Mouse (Mus musculus) fat pad, adult 2 months (tissue): Measurements from ENCODE around the gene Syne2.

ENCODE experiments used
- DNase-seq: peaks from one replicate; pipeline ENCODE4 v3.0.0-alpha.2; 2011; ENCODE audit warnings: low read depth, low spot score; ENCODE audit errors: extremely low read depth

Gene Syne2

GRCm38 (mm10) chr12:75826699-75827353, 8.9 kb downstream of the Syne2 start:
- DNase-seq = no peak

- peak; percentile 46 for DNase-seq
These were observed 9.8 kb downstream of the Syne2 start for GRCm38 (mm10) chr12:75827751-75828150.

GRCm38 (mm10) chr12:75829616-75830015, 11.7 kb downstream of the Syne2 start:
- no peak for DNase-seq

GRCm38 (mm10) chr12:75833149-75833959, 15.4 kb downstream of the Syne2 start:
- peak; percentile 91 for DNase-seq

- no peak for DNase-seq
These were observed 16.2 kb downstream of the Syne2 start for GRCm38 (mm10) chr12:75833960-75834729.

GRCm38 (mm10) chr12:75836524-75836962, 18.6 kb downstream of the Syne2 start:
- DNase-seq = no peak

- no peak for DNase-seq
These were observed 19.5 kb downstream of the Syne2 start for GRCm38 (mm10) chr12:75837462-75837861.

GRCm38 (mm10) chr12:75839083-75839736, 21.3 kb downstream of the Syne2 start:
- DNase-seq = no peak

- no peak for DNase-seq
These were observed 23.2 kb downstream of the Syne2 start for GRCm38 (mm10) chr12:75841183-75841582.

- no peak for DNase-seq
These were observed 26.4 kb downstream of the Syne2 start for GRCm38 (mm10) chr12:75844311-75844710.

GRCm38 (mm10) chr12:75845070-75845469, 27.1 kb downstream of the Syne2 start:
- no peak for DNase-seq

- DNase-seq = no peak
These were observed 28.6 kb downstream of the Syne2 start for GRCm38 (mm10) chr12:75846513-75846912.

- DNase-seq = no peak
These were observed 32.3 kb downstream of the Syne2 start for GRCm38 (mm10) chr12:75850205-75850604.

GRCm38 (mm10) chr12:75851481-75851880, 33.5 kb downstream of the Syne2 start:
- no peak for DNase-seq

GRCm38 (mm10) chr12:75852384-75852783, 34.5 kb downstream of the Syne2 start:
- DNase-seq = no peak

GRCm38 (mm10) chr12:75853559-75853958, 35.6 kb downstream of the Syne2 start:
- no peak for DNase-seq

- no peak for DNase-seq
These were observed 37.1 kb downstream of the Syne2 start for GRCm38 (mm10) chr12:75855051-75855453.

GRCm38 (mm10) chr12:75855621-75856020, 37.7 kb downstream of the Syne2 start:
- DNase-seq = peak; percentile 51

- no peak for DNase-seq
These were observed 38.3 kb downstream of the Syne2 start for GRCm38 (mm10) chr12:75856096-75856868.

GRCm38 (mm10) chr12:75859936-75860335, 42.0 kb downstream of the Syne2 start:
- DNase-seq = no peak
